12 mouse cellular contexts compared by ENCODE assay signal in the genomic region with DNA sequence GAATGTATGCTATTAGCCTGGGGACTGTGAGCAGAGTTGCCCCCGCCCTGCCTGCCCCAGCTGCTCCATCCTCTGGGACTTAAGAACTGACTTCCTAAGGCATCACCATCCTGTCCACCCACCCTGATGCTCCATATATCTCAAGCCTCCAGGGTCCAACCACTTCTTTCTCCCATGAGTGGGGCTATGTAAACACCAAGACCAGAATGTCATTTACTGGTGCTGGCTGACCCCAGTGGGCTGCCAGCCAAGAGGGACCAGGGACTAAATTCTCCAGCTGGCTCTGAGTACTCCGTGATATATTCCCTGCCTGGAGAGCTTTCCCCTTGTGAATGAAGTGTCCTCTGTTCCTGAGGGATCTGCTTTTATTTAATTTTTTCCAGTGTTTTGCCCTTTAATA. TPM values are rescaled to one million over a fixed set of nuclear protein-coding genes. Genes with fewer than 3 reads are reported as not detected.
DNase-seq lines count a peak whose midpoint lies in the region; ATAC-seq and TF ChIP-seq lines count a peak whose summit lies in the region.
"Had no signal": no experiment of that assay in that cellular context is flagged by ENCODE, and none has a peak within 500 bp of the region (broad histone marks: within the 10 kb centered on the region; RNA-seq: fewer than 3 reads in every experiment).

No protein-coding gene starts in this region.

- 54% methylated on average over 2 of the region's 2 CpGs for WGBS in heart, embryonic 12.5 days
- 40% methylated on average over 2 of the region's 2 CpGs for WGBS in lung, embryonic 16.5 days
- 54% methylated on average over 2 of the region's 2 CpGs for WGBS in lung, adult 2 months
- WGBS in kidney, embryonic 15.5 days: 61% methylated on average over 2 of the region's 2 CpGs
- WGBS in neural tube, embryonic 14.5 days: 54% methylated on average over 2 of the region's 2 CpGs

- no peaks in the 10 kb centered on the region; the same call in 1 of the 2 replicates for H3K36me3 ChIP-seq in heart, embryonic 12.5 days
- no peaks in the 10 kb centered on the region for H3K36me3 ChIP-seq in lung, embryonic 16.5 days (ENCODE audit: control insufficient read depth, insufficient read depth, low read length)
- no peaks in the 10 kb centered on the region for H3K36me3 ChIP-seq in kidney, embryonic 15.5 days
- no peaks in the 10 kb centered on the region for H3K36me3 ChIP-seq in neural tube, embryonic 14.5 days (ENCODE audit: control insufficient read depth, insufficient read depth, low read length)
- H3K36me3 ChIP-seq: midbrain, embryonic 10.5 days had no signal

- no peak for TF ChIP-seq POLR2A in lung, adult 2 months (IDR thresholded peaks at IDR 0.05; ENCODE audit: borderline replicate concordance, extremely low read depth, low read depth, low read length)

- no peaks in the 10 kb centered on the region for H3K27me3 ChIP-seq in heart, embryonic 12.5 days (replicated peaks)
- H3K27me3 ChIP-seq in lung, embryonic 16.5 days (ENCODE audit: control insufficient read depth, insufficient read depth, low read depth, low read length): no peaks in the 10 kb centered on the region
- H3K27me3 ChIP-seq in kidney, embryonic 15.5 days: no peaks in the 10 kb centered on the region
- no peaks in the 10 kb centered on the region for H3K27me3 ChIP-seq in neural tube, embryonic 14.5 days (ENCODE audit: control insufficient read depth, insufficient read depth, low read length)

- DNase-seq in heart, adult 18-20 months: no peak
- no peak for DNase-seq in lung, adult 2 months
- DNase-seq in left cerebral cortex, adult 18-20 months (ENCODE audit: low spot score in 2 of 2): no peak
- no peak for DNase-seq in gastrocnemius, postnatal 36 days
- DNase-seq: layer of hippocampus, postnatal 36 days had no signal

- H3K4me1 ChIP-seq in heart, embryonic 12.5 days (replicated peaks): peaks cover 57% of the 10 kb centered on the region
- peaks cover 20% of the 10 kb centered on the region for H3K4me1 ChIP-seq in lung, embryonic 16.5 days (replicated peaks; ENCODE audit: control insufficient read depth, insufficient read depth, low read length)
- peaks cover 16% of the 10 kb centered on the region for H3K4me1 ChIP-seq in lung, adult 2 months (ENCODE audit: control insufficient read depth, insufficient read depth, low read length)
- H3K4me1 ChIP-seq in kidney, embryonic 15.5 days: peaks cover 19% of the 10 kb centered on the region
- H3K4me1 ChIP-seq in neural tube, embryonic 14.5 days (ENCODE audit: control insufficient read depth, insufficient read depth, low read length): no peaks in the 10 kb centered on the region
- H3K4me1 ChIP-seq: midbrain, embryonic 10.5 days had no signal

- no peak overlapping the region for H3K4me3 ChIP-seq in heart, embryonic 12.5 days
- H3K4me3 ChIP-seq in lung, embryonic 16.5 days (ENCODE audit: low read length): no peak overlapping the region
- H3K4me3 ChIP-seq in lung, adult 2 months (replicated peaks; ENCODE audit: extremely low read depth, low read depth, low read length): no peak overlapping the region
- H3K4me3 ChIP-seq in kidney, embryonic 15.5 days (replicated peaks): no peak overlapping the region
- H3K4me3 ChIP-seq in neural tube, embryonic 14.5 days (ENCODE audit: low read depth, low read length): no peak overlapping the region
- H3K4me3 ChIP-seq: midbrain, embryonic 10.5 days had no signal

- no peak for ATAC-seq in heart, embryonic 12.5 days (ENCODE audit: insufficient number of reproducible peaks, low FRiP score)
- peak; percentile 87 for ATAC-seq in lung, embryonic 16.5 days (ENCODE audit: low read depth)
- ATAC-seq in kidney, embryonic 15.5 days (replicated peaks; ENCODE audit: low FRiP score): peak; percentile 78
- ATAC-seq in neural tube, embryonic 14.5 days (ENCODE audit: low read depth): peak; percentile 45; the same call in 1 of the 2 replicates

- H3K9ac ChIP-seq in heart, embryonic 12.5 days: no peak overlapping the region
- no peak overlapping the region for H3K9ac ChIP-seq in lung, embryonic 16.5 days (ENCODE audit: low read length)
- no peak overlapping the region for H3K9ac ChIP-seq in kidney, embryonic 15.5 days
- no peak overlapping the region for H3K9ac ChIP-seq in neural tube, embryonic 14.5 days (replicated peaks; ENCODE audit: low read depth, low read length)

- TF ChIP-seq CTCF in lung, adult 2 months (IDR thresholded peaks at IDR 0.05; ENCODE audit: insufficient read depth, low read length): no peak

- no peak overlapping the region for H3K4me2 ChIP-seq in heart, embryonic 12.5 days
- no peak overlapping the region for H3K4me2 ChIP-seq in lung, embryonic 16.5 days (ENCODE audit: low read depth, low read length)
- no peak overlapping the region for H3K4me2 ChIP-seq in kidney, embryonic 15.5 days
- no peak overlapping the region for H3K4me2 ChIP-seq in neural tube, embryonic 14.5 days (ENCODE audit: low read depth, low read length)
- H3K4me2 ChIP-seq: liver, embryonic 11.5 days had no signal

- H3K27ac ChIP-seq in heart, embryonic 12.5 days (ENCODE audit: poor library complexity, severe bottlenecking): 0 out of 2 replicates have a peak overlapping the region, but pooled peaks have one; percentile 18
- peak overlapping the region; percentile 56; the same call in 1 of the 2 replicates for H3K27ac ChIP-seq in lung, embryonic 16.5 days (ENCODE audit: low read length)
- H3K27ac ChIP-seq in kidney, embryonic 15.5 days: 0 out of 2 replicates have a peak overlapping the region, but pooled peaks have one; percentile 14
- no peak overlapping the region for H3K27ac ChIP-seq in neural tube, embryonic 14.5 days (ENCODE audit: low read depth, low read length)
- H3K27ac ChIP-seq: midbrain, embryonic 10.5 days had no signal

- intact Hi-C loops in gastrocnemius, postnatal 36 days (cut with DNase I): no loop called here

- H3K9me3 ChIP-seq in heart, embryonic 12.5 days (replicated peaks): no peaks in the 10 kb centered on the region
- H3K9me3 ChIP-seq in lung, embryonic 16.5 days (ENCODE audit: control insufficient read depth, low read length): no peaks in the 10 kb centered on the region
- H3K9me3 ChIP-seq in kidney, embryonic 15.5 days (replicated peaks): no peaks in the 10 kb centered on the region
- H3K9me3 ChIP-seq in neural tube, embryonic 14.5 days (ENCODE audit: control insufficient read depth, low read length): no peaks in the 10 kb centered on the region
- H3K9me3 ChIP-seq: midbrain, embryonic 10.5 days had no signal

RNA-seq across cellular contexts. Expression of a gene that starts 37.4 kb away (rescaled TPM):
- 48.8 and 49.4 TPM in 2 replicates for polyA plus RNA-seq in heart, embryonic 12.5 days (2016; fragmentation: Nextera tagmentation; extraction: Ambion mirVana)
- 10 to 100 TPM; 11.2 to 12.2 TPM for total RNA-seq in heart, adult 18-20 months (2021)
- polyA plus RNA-seq in lung, embryonic 16.5 days (2015; fragmentation: Nextera tagmentation; extraction: Ambion mirVana): 16.8 TPM in 2 replicates
- 9.0 and 10.4 TPM in 2 replicates for polyA plus RNA-seq in lung, adult 2 months (2012; rRNA removed)
- 6.2 and 6.8 TPM in 2 replicates for polyA plus RNA-seq in kidney, embryonic 15.5 days (2015; fragmentation: Nextera tagmentation; extraction: Ambion mirVana)
- polyA plus RNA-seq in neural tube, embryonic 14.5 days (2014; fragmentation: Nextera tagmentation; extraction: Ambion mirVana): 72.6 and 106 TPM in 2 replicates
- 100 to 1,000 TPM; 179 TPM for total RNA-seq in left cerebral cortex, adult 18-20 months (2021)
- 1 to 10 TPM; 4.5 to 5.7 TPM for total RNA-seq in gastrocnemius, postnatal 36 days (2021)
- polyA plus RNA-seq: C2C12 had no signal
